Mouse (Mus musculus) lung, embryonic 16.5 days (tissue): ENCODE data around the gene D430042O09Rik. TPM values are rescaled to one million over a fixed set of nuclear protein-coding genes. Genes with fewer than 3 reads are reported as not detected.
A peak's percentile ranks its signal among the peaks of the same experiment; 100 is the strongest.

ENCODE experiments used
- ATAC-seq: fragments of 200-750 bp; cut with Nextera tagmentation; 2 replicates; pipeline ENCODE4 v1.8.0; 2017; ENCODE audit warnings: low read depth, mild to moderate bottlenecking, moderate library complexity
- H3K27ac ChIP-seq: fragments of 300-500 bp; sonication (generic); 2 replicates; pipeline ENCODE4 v1.5.1; 2014; ENCODE audit warnings: mild to moderate bottlenecking, control low read depth, low read length
- H3K27me3 ChIP-seq: fragments of 300-500 bp; sonication (generic); 2 replicates; pipeline ENCODE4 v1.6.1; 2014; ENCODE audit warnings: low read depth, low read length, mixed read lengths; ENCODE audit not compliant: control insufficient read depth, insufficient read depth
- H3K36me3 ChIP-seq: fragments of 300-500 bp; sonication (generic); 2 replicates; pipeline ENCODE4 v1.6.1; 2014; ENCODE audit warnings: low read length; ENCODE audit not compliant: control insufficient read depth, insufficient read depth
- H3K4me1 ChIP-seq: fragments of 300-500 bp; sonication (generic); replicated peaks from 2 replicates; pipeline ENCODE4 v1.6.1; 2014; ENCODE audit warnings: low read length, mixed read lengths; ENCODE audit not compliant: control insufficient read depth, insufficient read depth
- H3K4me2 ChIP-seq: fragments of 300-500 bp; sonication (generic); 2 replicates; pipeline ENCODE4 v1.6.1; 2014; ENCODE audit warnings: low read depth, low read length, control low read depth
- H3K4me3 ChIP-seq: fragments of 300-500 bp; sonication (generic); 2 replicates; pipeline ENCODE4 v1.5.1; 2014; ENCODE audit warnings: mild to moderate bottlenecking, low read length, control low read depth
- H3K9ac ChIP-seq: fragments of 300-500 bp; sonication (generic); 2 replicates; pipeline ENCODE4 v1.6.1; 2014; ENCODE audit warnings: low read length, control low read depth
- H3K9me3 ChIP-seq: fragments of 300-500 bp; sonication (generic); 2 replicates; pipeline ENCODE4 v1.6.1; 2016; ENCODE audit warnings: low read length; ENCODE audit not compliant: control insufficient read depth
- WGBS: fragments of 180-500 bp; shearing (Covaris S2); extraction: QIAGEN DNeasy Blood & Tissue Kit; methylation state at CpG from one replicate; pipeline ENCODE4 v1.1.7; 2014; 5-methylcytosine and 5-hydroxymethylcytosine counted together
- polyA plus RNA-seq: library from polyadenylated mRNA; unstranded; fragments of >200 nt; fragmentation: Nextera tagmentation; extraction: Ambion mirVana; gene quantifications from 2 replicates; pipeline ENCODE4 v1.2.1, GENCODE M21; 2015

Gene D430042O09Rik
- polyA plus RNA-seq, 1 experiment from 2014 or later, result 10.3 TPM

GRCm38 (mm10) chr7:125815733-125816132 lies 108.0 kb downstream of the D430042O09Rik start:
- no peaks in the 10 kb centered on the region for H3K9me3 ChIP-seq
- no peak overlapping the region for H3K9ac ChIP-seq
- H3K4me1 ChIP-seq, result no peaks in the 10 kb centered on the region
- no peak overlapping the region for H3K4me3 ChIP-seq
- whole genome bisulfite sequencing, result 71% methylated on average over 3 of the region's 3 CpGs
- H3K4me2 ChIP-seq, result no peak overlapping the region
- no peaks in the 10 kb centered on the region for H3K27me3 ChIP-seq
- H3K36me3 ChIP-seq, result peaks cover 3% of the 10 kb centered on the region; the same call in 1 of the 2 replicates
- ATAC-seq, result no peak
- no peak overlapping the region for H3K27ac ChIP-seq

GRCm38 (mm10) chr7:125818301-125818712 lies 110.6 kb downstream of the D430042O09Rik start:
- H3K4me2 ChIP-seq, result no peak overlapping the region
- H3K27ac ChIP-seq, result no peak overlapping the region
- no peaks in the 10 kb centered on the region for H3K4me1 ChIP-seq
- no peak overlapping the region for H3K9ac ChIP-seq
- no peaks in the 10 kb centered on the region for H3K27me3 ChIP-seq
- peaks cover 2% of the 10 kb centered on the region; the same call in 1 of the 2 replicates for H3K36me3 ChIP-seq
- H3K9me3 ChIP-seq, result no peaks in the 10 kb centered on the region
- WGBS, result 82% methylated on average over 9 of the region's 9 CpGs
- no peak for ATAC-seq
- no peak overlapping the region for H3K4me3 ChIP-seq

- Histone ChIP-seq H3K36me3 (no peaks in the 10 kb centered on the region), H3K27me3 (no peaks in the 10 kb centered on the region), H3K4me2 (no peak overlapping the region), H3K27ac (no peak overlapping the region), H3K4me1 (no peaks in the 10 kb centered on the region), H3K9me3 (no peaks in the 10 kb centered on the region), H3K9ac (no peak overlapping the region), H3K4me3 (no peak overlapping the region)
- ATAC-seq, result no peak
- WGBS, result 62% methylated on average over 2 of the region's 2 CpGs
These were observed 112.5 kb downstream of the D430042O09Rik start for GRCm38 (mm10) chr7:125820233-125820632.

GRCm38 (mm10) chr7:125826425-125826824 lies 118.7 kb downstream of the D430042O09Rik start:
- Histone ChIP-seq H3K4me2 (no peak overlapping the region), H3K27me3 (no peaks in the 10 kb centered on the region), H3K36me3 (peaks cover 2% of the 10 kb centered on the region; the same call in 1 of the 2 replicates), H3K4me1 (peaks cover 26% of the 10 kb centered on the region), H3K4me3 (no peak overlapping the region), H3K27ac (no peak overlapping the region), H3K9me3 (no peaks in the 10 kb centered on the region), H3K9ac (no peak overlapping the region)
- no peak for ATAC-seq
- 40% methylated on average over 2 of the region's 2 CpGs for WGBS

- H3K27ac ChIP-seq, result no peak overlapping the region
- H3K4me2 ChIP-seq, result no peak overlapping the region
- peaks cover 2% of the 10 kb centered on the region; the same call in 1 of the 2 replicates for H3K36me3 ChIP-seq
- H3K9ac ChIP-seq, result no peak overlapping the region
- no peak for ATAC-seq
- 69% methylated on average over 3 of the region's 3 CpGs for WGBS
- H3K27me3 ChIP-seq, result no peaks in the 10 kb centered on the region
- peaks cover 26% of the 10 kb centered on the region for H3K4me1 ChIP-seq
- H3K9me3 ChIP-seq, result no peaks in the 10 kb centered on the region
- no peak overlapping the region for H3K4me3 ChIP-seq
These were observed 119.2 kb downstream of the D430042O09Rik start for GRCm38 (mm10) chr7:125826887-125827286.

- H3K27me3 ChIP-seq, result no peaks in the 10 kb centered on the region
- no peak overlapping the region for H3K4me3 ChIP-seq
- peak; percentile 70 for ATAC-seq
- no peak overlapping the region for H3K9ac ChIP-seq
- peaks cover 26% of the 10 kb centered on the region for H3K4me1 ChIP-seq
- H3K27ac ChIP-seq, result no peak overlapping the region
- H3K4me2 ChIP-seq, result no peak overlapping the region
- H3K36me3 ChIP-seq, result peaks cover 2% of the 10 kb centered on the region; the same call in 1 of the 2 replicates
- H3K9me3 ChIP-seq, result no peaks in the 10 kb centered on the region
- WGBS, result 52% methylated on average over 9 of the region's 9 CpGs
These were observed 119.7 kb downstream of the D430042O09Rik start for GRCm38 (mm10) chr7:125827420-125827819.

- H3K27me3 ChIP-seq, result no peaks in the 10 kb centered on the region
- H3K4me3 ChIP-seq, result no peak overlapping the region
- no peaks in the 10 kb centered on the region for H3K9me3 ChIP-seq
- peak overlapping the region; percentile 46; the same call in 1 of the 2 replicates for H3K27ac ChIP-seq
- no peak for ATAC-seq
- no peak overlapping the region for H3K4me2 ChIP-seq
- H3K9ac ChIP-seq, result no peak overlapping the region
- peaks cover 2% of the 10 kb centered on the region; the same call in 1 of the 2 replicates for H3K36me3 ChIP-seq
- 71% methylated on average over 5 of the region's 5 CpGs for WGBS
- peaks cover 26% of the 10 kb centered on the region for H3K4me1 ChIP-seq
These were observed 120.9 kb downstream of the D430042O09Rik start for GRCm38 (mm10) chr7:125828561-125828960.

- no peak overlapping the region for H3K4me3 ChIP-seq
- H3K4me2 ChIP-seq, result no peak overlapping the region
- 34% methylated on average over 3 of the region's 3 CpGs for WGBS
- H3K9me3 ChIP-seq, result no peaks in the 10 kb centered on the region
- peak; percentile 39 for ATAC-seq
- H3K36me3 ChIP-seq, result peaks cover 2% of the 10 kb centered on the region; the same call in 1 of the 2 replicates
- peak overlapping the region; percentile 46 for H3K27ac ChIP-seq
- no peak overlapping the region for H3K9ac ChIP-seq
- H3K4me1 ChIP-seq, result peaks cover 26% of the 10 kb centered on the region
- no peaks in the 10 kb centered on the region for H3K27me3 ChIP-seq
These were observed 121.5 kb downstream of the D430042O09Rik start for GRCm38 (mm10) chr7:125829121-125829666.

GRCm38 (mm10) chr7:125832767-125833166 lies 125.1 kb downstream of the D430042O09Rik start:
- no peak for ATAC-seq
- H3K27ac ChIP-seq, result no peak overlapping the region
- WGBS, result 42% methylated on average over 1 of the region's 1 CpGs

More at GRCm38 (mm10) chr7:125832767-125833166, 125.1 kb downstream of the D430042O09Rik start:
- Histone ChIP-seq H3K4me1 (peaks cover 17% of the 10 kb centered on the region), H3K4me2 (no peak overlapping the region), H3K27me3 (no peaks in the 10 kb centered on the region), H3K4me3 (no peak overlapping the region), H3K36me3 (peaks cover 4% of the 10 kb centered on the region; the same call in 1 of the 2 replicates), H3K9me3 (no peaks in the 10 kb centered on the region), H3K9ac (no peak overlapping the region)
